Mouse (Mus musculus): ENCODE measurements around the gene Rcor2. TPM values are rescaled to one million over a fixed set of nuclear protein-coding genes. Genes with fewer than 3 reads are reported as not detected.
A peak's percentile ranks its signal among the peaks of the same experiment; 100 is the strongest.

The Rcor2 gene
- 206 and 356 TPM in 2 replicates for polyA plus RNA-seq (2012; ENCODE audit: insufficient read depth, low replicate concordance)

DNA sequence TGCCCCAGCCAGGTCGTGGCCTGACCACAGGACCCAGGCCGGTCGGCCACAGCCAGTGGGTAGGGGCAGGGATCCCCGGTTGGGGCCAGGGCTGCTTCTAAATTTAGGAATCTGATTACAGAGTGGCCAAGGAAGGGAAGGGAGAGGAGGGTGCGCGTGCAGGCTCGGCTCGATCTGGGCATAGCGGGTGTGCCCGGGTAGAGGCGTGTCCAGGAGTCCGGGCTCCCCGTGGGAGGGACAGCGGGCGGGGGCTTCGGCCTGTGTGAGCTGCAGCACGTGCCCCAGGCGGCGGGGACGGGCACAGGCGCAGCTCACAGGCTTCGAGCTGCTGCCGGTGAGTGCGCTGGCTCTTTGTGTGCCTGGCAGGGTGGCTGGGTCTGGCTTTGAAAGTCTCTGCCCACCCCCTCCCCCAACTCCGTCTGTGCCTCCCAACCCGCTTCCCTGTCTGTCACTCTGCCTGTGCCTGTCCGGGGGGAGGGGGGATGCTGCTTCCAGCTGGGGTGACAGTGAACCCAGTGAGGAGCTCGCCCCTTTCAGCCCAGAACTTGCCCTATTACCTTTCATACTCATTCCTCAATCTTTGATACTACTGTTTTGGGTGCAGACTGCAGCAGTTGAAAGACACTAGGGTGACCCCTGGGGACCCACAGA is at the start of gene Rcor2:
Gene Rcor2, plus strand, starts transcription at position 235 of the 651 bp plus-strand sequence.
- peak within 1 kb of the TSS; percentile 97 for H3K4me3 ChIP-seq (replicated peaks)
- H3K9me3 ChIP-seq: peaks cover 9% of the 10 kb centered on the region
- peaks cover 25% of the 10 kb centered on the region for H3K36me3 ChIP-seq (replicated peaks; ENCODE audit: low read length)
- H3K4me1 ChIP-seq: peaks cover 88% of the 10 kb centered on the region
- TF ChIP-seq GATA1 (IDR thresholded peaks at IDR 0.05; ENCODE audit: borderline replicate concordance, low read length) (no peak), FLI1 (IDR thresholded peaks at IDR 0.05; ENCODE audit: low read length) (no peak)
- H3K27me3 ChIP-seq (replicated peaks): peaks cover 18% of the 10 kb centered on the region

DNA sequence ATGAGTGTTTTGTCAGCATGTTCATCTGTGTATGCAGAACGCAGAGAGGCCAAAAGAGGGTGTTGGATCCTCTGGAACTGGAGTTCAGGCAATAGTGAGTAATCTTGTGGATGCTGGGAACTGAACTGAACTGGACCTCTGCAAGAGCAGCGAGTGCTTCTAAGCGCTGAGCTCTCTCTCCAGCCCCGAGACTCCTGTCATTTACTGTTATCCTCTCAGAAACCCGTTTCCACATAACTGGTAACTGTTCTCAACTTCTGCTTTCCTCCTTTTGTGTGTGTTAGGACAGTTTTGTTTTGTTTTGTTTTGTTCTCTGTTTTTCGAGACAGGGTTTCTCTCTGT is 49.2 kb upstream of the Rcor2 start:
- Histone ChIP-seq H3K4me1 (peaks cover 47% of the 10 kb centered on the region), H3K9me3 (no peaks in the 10 kb centered on the region), H3K27me3 (replicated peaks) (no peaks in the 10 kb centered on the region), H3K36me3 (replicated peaks; ENCODE audit: low read length) (peaks cover 36% of the 10 kb centered on the region), H3K4me3 (replicated peaks) (peak overlapping the region; percentile 99)
- TF ChIP-seq FLI1 (IDR thresholded peaks at IDR 0.05; ENCODE audit: low read length): no peak
- TF ChIP-seq GATA1 (IDR thresholded peaks at IDR 0.05; ENCODE audit: borderline replicate concordance, low read length): no peak

DNA sequence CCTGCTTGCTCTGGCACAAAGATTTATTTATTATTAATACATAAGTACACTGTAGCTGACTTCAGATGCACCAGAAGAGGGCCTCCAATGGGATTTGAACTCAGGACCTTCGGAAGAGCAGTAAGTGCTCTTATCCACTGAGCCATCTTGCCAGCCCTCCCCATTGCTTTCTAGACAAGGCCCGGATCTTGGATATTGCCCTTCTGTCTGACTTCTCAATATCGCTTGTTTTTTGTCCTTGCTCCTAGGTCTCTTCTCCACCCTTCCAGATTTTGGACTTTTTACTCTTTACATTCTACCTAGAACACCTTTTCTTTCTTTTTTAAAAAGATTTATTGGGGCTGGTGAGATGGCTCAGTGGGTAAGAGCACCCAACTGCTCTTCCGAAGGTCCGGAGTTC is 48.4 kb upstream of the Rcor2 start:
- H3K9me3 ChIP-seq: no peaks in the 10 kb centered on the region
- H3K4me1 ChIP-seq: peaks cover 50% of the 10 kb centered on the region
- H3K4me3 ChIP-seq (replicated peaks): no peak overlapping the region
- peaks cover 28% of the 10 kb centered on the region for H3K36me3 ChIP-seq (replicated peaks; ENCODE audit: low read length)
- H3K27me3 ChIP-seq (replicated peaks): no peaks in the 10 kb centered on the region
- no peak for TF ChIP-seq GATA1 (IDR thresholded peaks at IDR 0.05; ENCODE audit: borderline replicate concordance, low read length)
- no peak for TF ChIP-seq FLI1 (IDR thresholded peaks at IDR 0.05; ENCODE audit: low read length)

DNA sequence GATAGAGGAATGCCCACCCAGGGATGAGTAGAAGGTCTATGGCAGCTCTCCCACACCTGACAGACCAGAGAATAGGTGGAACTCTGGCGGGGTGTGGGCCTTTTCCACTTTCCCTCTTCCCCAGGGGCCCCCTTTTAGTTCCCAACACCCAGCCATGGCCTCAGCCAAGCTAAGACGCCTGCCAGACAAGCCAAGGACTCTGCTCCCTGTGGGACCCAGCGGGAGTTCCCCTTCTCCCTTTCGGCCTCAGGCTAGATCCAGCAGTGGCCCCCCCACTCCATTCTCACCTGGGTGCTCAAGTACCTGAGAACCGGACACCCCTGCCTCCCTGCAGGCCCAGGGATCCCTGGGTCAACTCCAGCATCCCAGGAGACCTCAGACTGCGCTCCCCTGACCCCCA is 44.9 kb upstream of the Rcor2 start:
- Histone ChIP-seq H3K36me3 (replicated peaks; ENCODE audit: low read length) (peaks cover 28% of the 10 kb centered on the region), H3K4me1 (peaks cover 32% of the 10 kb centered on the region), H3K4me3 (replicated peaks) (no peak overlapping the region), H3K27me3 (replicated peaks) (no peaks in the 10 kb centered on the region), H3K9me3 (no peaks in the 10 kb centered on the region)
- no peak for TF ChIP-seq GATA1 (IDR thresholded peaks at IDR 0.05; ENCODE audit: borderline replicate concordance, low read length)
- no peak for TF ChIP-seq FLI1 (IDR thresholded peaks at IDR 0.05; ENCODE audit: low read length)

DNA sequence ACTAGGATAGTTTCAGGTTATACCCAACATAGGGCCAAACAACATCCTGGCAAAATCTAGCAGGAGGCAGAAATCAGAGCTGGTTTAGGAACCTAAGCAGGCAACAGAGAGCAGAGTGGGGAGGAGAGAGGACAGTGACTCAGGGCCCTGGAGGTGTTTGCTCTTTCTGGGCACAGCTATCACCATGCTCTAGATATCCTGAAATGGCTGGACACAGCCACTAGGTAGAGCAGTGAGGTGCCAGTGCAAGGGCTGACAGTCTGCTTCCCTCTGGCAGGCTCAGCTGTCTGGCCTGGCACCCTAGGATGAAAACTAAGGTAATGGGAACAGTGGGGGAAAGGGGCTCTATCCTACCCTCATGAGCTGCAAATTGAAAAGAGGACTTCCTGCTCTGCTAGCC is 43.6 kb upstream of the Rcor2 start:
- Histone ChIP-seq H3K27me3 (replicated peaks) (no peaks in the 10 kb centered on the region), H3K9me3 (no peaks in the 10 kb centered on the region), H3K4me3 (replicated peaks) (no peak overlapping the region), H3K4me1 (peaks cover 24% of the 10 kb centered on the region), H3K36me3 (replicated peaks; ENCODE audit: low read length) (peaks cover 41% of the 10 kb centered on the region)
- no peak for TF ChIP-seq FLI1 (IDR thresholded peaks at IDR 0.05; ENCODE audit: low read length)

DNA sequence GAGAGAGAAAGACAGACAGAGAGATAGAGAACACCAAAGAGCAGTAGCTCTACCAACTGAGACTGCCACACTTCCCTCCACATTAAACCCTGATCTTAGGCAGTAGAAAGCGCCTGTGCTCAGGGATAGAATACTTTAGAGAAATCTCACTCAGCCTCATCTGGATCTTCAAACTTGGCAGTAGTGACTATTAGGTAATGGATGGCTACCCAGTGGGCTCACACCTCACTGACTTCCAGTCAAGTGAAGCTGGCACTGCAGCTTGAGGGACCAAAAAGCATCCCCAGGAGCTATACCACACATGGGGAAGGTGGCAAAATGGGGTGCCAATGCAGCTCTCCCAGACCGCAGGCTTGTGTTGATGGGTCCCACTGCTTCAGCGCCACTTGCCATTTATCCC is 42.9 kb upstream of the Rcor2 start:
- H3K9me3 ChIP-seq: no peaks in the 10 kb centered on the region
- no peaks in the 10 kb centered on the region for H3K27me3 ChIP-seq (replicated peaks)
- peaks cover 20% of the 10 kb centered on the region for H3K4me1 ChIP-seq
- H3K36me3 ChIP-seq (replicated peaks; ENCODE audit: low read length): peaks cover 47% of the 10 kb centered on the region
- TF ChIP-seq GATA1 (IDR thresholded peaks at IDR 0.05; ENCODE audit: borderline replicate concordance, low read length) (no peak), FLI1 (IDR thresholded peaks at IDR 0.05; ENCODE audit: low read length) (no peak)
- no peak overlapping the region for H3K4me3 ChIP-seq (replicated peaks)

DNA sequence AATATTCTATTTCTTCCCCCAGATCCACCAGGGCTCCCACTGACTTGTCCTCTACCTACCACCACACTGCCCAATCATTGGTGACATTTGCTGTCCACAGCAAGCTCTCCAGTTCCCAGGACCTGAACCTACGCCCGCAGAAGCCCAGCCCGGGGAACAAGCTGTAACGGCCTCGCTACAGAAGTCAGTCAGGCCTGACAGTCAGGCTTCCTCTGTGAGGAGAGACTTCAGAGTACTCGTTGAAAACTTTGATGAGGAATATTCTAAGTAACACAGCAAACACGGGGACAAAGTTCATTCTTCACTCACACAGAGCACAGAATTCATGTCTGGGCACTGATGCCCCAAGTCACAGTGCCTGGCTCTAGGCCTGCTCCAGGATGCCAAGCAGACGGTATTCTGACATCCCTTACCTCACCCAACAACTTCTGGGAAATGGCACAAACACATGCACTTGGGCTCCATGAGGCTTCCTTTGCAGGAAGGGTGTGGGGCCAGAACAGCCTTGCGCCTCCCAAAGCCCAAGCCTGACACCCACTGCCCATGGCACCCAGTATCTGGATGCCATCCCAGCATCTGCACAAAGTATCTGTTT is 41.9 kb upstream of the Rcor2 start:
- TF ChIP-seq GATA1 (IDR thresholded peaks at IDR 0.05; ENCODE audit: borderline replicate concordance, low read length) (no peak), FLI1 (IDR thresholded peaks at IDR 0.05; ENCODE audit: low read length) (no peak)
- no peaks in the 10 kb centered on the region for H3K9me3 ChIP-seq
- H3K27me3 ChIP-seq (replicated peaks): no peaks in the 10 kb centered on the region
- H3K4me1 ChIP-seq: peaks cover 22% of the 10 kb centered on the region
- H3K36me3 ChIP-seq (replicated peaks; ENCODE audit: low read length): peaks cover 57% of the 10 kb centered on the region
- H3K4me3 ChIP-seq (replicated peaks): no peak overlapping the region

DNA sequence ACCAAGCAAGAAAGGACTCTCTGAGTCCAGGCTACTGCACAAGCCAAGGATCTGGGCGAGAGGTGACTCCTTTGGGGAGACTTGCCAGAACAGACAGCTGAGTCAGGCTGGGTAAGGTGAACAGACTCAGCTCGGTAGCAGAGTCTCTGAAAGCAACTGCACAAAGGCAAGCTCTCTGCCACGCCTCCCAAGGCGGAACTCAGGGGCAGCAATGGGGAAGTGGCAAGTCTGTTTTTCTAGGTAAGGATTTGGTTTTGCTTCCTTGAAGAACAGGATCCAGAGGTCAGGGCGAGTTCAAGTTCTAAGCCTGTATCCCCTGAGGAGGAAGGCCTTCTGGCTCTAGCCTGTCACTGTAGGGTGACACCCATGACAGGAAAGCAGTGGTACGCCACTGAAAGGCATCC is 40.6 kb upstream of the Rcor2 start:
- Histone ChIP-seq H3K4me3 (replicated peaks) (peak overlapping the region; percentile 30), H3K4me1 (peaks cover 24% of the 10 kb centered on the region), H3K27me3 (replicated peaks) (no peaks in the 10 kb centered on the region), H3K36me3 (replicated peaks; ENCODE audit: low read length) (peaks cover 70% of the 10 kb centered on the region), H3K9me3 (no peaks in the 10 kb centered on the region)
- TF ChIP-seq GATA1 (IDR thresholded peaks at IDR 0.05; ENCODE audit: borderline replicate concordance, low read length) (no peak), FLI1 (IDR thresholded peaks at IDR 0.05; ENCODE audit: low read length) (no peak)

DNA sequence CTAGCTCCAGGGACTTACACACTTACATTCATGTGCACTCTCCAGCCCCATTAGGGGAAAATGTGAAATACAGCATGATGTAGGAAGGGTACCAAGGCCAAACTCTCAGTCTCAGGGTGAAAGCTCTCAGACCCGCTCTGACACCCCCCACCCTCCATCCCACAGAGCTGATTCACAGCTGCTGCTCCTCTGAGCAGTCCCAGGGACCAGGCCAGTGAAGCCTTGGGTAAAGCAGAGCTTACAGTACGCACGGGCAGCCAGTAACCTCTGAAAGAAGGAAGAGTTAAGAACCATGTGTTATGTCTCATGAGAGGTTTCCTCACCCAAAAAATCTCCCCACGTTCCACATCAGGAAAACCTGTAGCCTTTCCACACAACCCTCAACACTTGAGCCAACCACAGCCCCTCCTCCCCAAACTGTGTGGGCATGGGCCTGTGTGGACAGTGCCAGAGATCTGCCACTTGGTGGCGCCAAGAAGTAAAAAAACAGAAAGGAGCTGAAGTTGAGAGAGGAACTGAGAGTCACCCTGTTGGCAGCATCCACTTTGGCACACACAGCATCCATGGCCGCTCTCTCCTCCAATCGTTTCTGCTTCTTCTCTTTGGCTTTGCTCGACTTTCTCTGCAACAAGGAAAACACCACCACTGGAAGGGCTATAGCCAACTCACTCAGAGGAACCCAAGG is 32.4 kb upstream of the Rcor2 start:
- Histone ChIP-seq H3K4me1 (peaks cover 53% of the 10 kb centered on the region), H3K36me3 (replicated peaks; ENCODE audit: low read length) (peaks cover 81% of the 10 kb centered on the region), H3K9me3 (no peaks in the 10 kb centered on the region), H3K27me3 (replicated peaks) (no peaks in the 10 kb centered on the region), H3K4me3 (replicated peaks) (no peak overlapping the region)
- no peak for TF ChIP-seq GATA1 (IDR thresholded peaks at IDR 0.05; ENCODE audit: borderline replicate concordance, low read length)
- no peak for TF ChIP-seq FLI1 (IDR thresholded peaks at IDR 0.05; ENCODE audit: low read length)

DNA sequence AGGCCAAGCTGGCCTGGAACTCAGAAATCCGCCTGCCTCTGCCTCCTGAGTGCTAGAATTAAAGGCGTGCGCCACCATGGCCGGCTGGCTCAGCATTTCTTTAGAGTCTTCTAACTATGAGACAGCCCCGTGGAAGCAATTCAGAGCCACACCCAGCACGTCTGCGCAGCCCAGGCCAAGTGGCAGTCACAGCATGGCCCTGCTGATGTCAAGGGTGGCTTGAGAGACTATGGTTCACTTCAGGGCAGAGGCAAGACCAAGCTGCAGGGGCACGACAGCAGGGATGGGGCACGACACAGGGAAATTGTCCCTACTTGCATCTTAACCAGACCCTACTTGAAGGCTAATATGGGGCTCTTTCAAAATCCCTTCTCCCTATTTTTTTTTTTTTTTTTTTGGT is 31.7 kb upstream of the Rcor2 start:
- H3K9me3 ChIP-seq: no peaks in the 10 kb centered on the region
- H3K36me3 ChIP-seq (replicated peaks; ENCODE audit: low read length): peaks cover 74% of the 10 kb centered on the region
- no peak overlapping the region for H3K4me3 ChIP-seq (replicated peaks)
- no peaks in the 10 kb centered on the region for H3K27me3 ChIP-seq (replicated peaks)
- TF ChIP-seq GATA1 (IDR thresholded peaks at IDR 0.05; ENCODE audit: borderline replicate concordance, low read length): no peak
- TF ChIP-seq FLI1 (IDR thresholded peaks at IDR 0.05; ENCODE audit: low read length): no peak
- peaks cover 57% of the 10 kb centered on the region for H3K4me1 ChIP-seq
